Mouse (Mus musculus) C2C12 (cell line): Measurements from ENCODE around the gene Slc22a23.

Experiments
- CTCF ChIP-seq: IDR thresholded peaks from one replicate; pipeline ENCODE4 v1.5.1; 2011; ENCODE audit not compliant: control insufficient read depth, insufficient read depth, insufficient read length
- MAX ChIP-seq: IDR thresholded peaks from one replicate; pipeline ENCODE4 v1.6.1; 2011; ENCODE audit warnings: mild to moderate bottlenecking, control low read depth
- USF1 ChIP-seq: IDR thresholded peaks from one replicate; pipeline ENCODE4 v1.6.1; 2011; ENCODE audit warnings: low read depth, mild to moderate bottlenecking, control low read depth, moderate library complexity

GRCm38 (mm10) chr13:34277611-34278010, 67.4 kb downstream of the Slc22a23 start:
- TF ChIP-seq CTCF (no peak), MAX (no peak), USF1 (no peak)
